Mouse (Mus musculus): ENCODE data around the gene Snrnp35. TPM values are rescaled to one million over a fixed set of nuclear protein-coding genes. Genes with fewer than 3 reads are reported as not detected.

The Snrnp35 gene
- total RNA-seq, 2 experiments from 2014 or later: 16.1 to 18.7 TPM

- DNase-seq: no peak
Observed at GRCm38 (mm10) chr5:124462297-124463025, 20.5 kb upstream of the Snrnp35 start.

GRCm38 (mm10) chr5:124463462-124463861 lies 19.5 kb upstream of the Snrnp35 start:
- no peak for DNase-seq

- no peak for DNase-seq
Observed at GRCm38 (mm10) chr5:124464905-124465304, 18.0 kb upstream of the Snrnp35 start.

- DNase-seq: no peak
Observed at GRCm38 (mm10) chr5:124467766-124468165, 15.2 kb upstream of the Snrnp35 start.

GRCm38 (mm10) chr5:124468365-124468764 lies 14.6 kb upstream of the Snrnp35 start:
- no peak for DNase-seq

- DNase-seq: no peak
Observed at GRCm38 (mm10) chr5:124469486-124469885, 13.4 kb upstream of the Snrnp35 start.

GRCm38 (mm10) chr5:124470591-124471171 lies 12.3 kb upstream of the Snrnp35 start:
- no peak for DNase-seq

GRCm38 (mm10) chr5:124478873-124479204 lies 4.1 kb upstream of the Snrnp35 start:
- DNase-seq: no peak

- no peak for DNase-seq
Observed at GRCm38 (mm10) chr5:124480119-124480518, 2.8 kb upstream of the Snrnp35 start.

GRCm38 (mm10) chr5:124481714-124482113 lies 1.2 kb upstream of the Snrnp35 start:
- no peak for DNase-seq

- DNase-seq: peak; percentile 48
Observed at GRCm38 (mm10) chr5:124482436-124482965, 433 bp upstream of the Snrnp35 start.

GRCm38 (mm10) chr5:124483655-124484396 lies 892 bp downstream of the Snrnp35 start:
- DNase-seq: peak; percentile 31

- no peak for DNase-seq
Observed at GRCm38 (mm10) chr5:124485654-124486053, 2.7 kb downstream of the Snrnp35 start.

GRCm38 (mm10) chr5:124488885-124489284 lies 6.0 kb downstream of the Snrnp35 start:
- no peak for DNase-seq

- no peak for DNase-seq
Observed at GRCm38 (mm10) chr5:124491732-124492131, 8.8 kb downstream of the Snrnp35 start.

- no peak for DNase-seq
Observed at GRCm38 (mm10) chr5:124492618-124493017, 9.7 kb downstream of the Snrnp35 start.

GRCm38 (mm10) chr5:124493455-124493854 lies 10.5 kb downstream of the Snrnp35 start:
- no peak for DNase-seq

GRCm38 (mm10) chr5:124495547-124495946 lies 12.6 kb downstream of the Snrnp35 start:
- DNase-seq: no peak

GRCm38 (mm10) chr5:124496614-124497514 lies 13.9 kb downstream of the Snrnp35 start:
- DNase-seq: no peak

- DNase-seq: peak; percentile 65
Observed at GRCm38 (mm10) chr5:124498221-124498876, 15.4 kb downstream of the Snrnp35 start.

- DNase-seq: no peak
Observed at GRCm38 (mm10) chr5:124499001-124499400, 16.1 kb downstream of the Snrnp35 start.
